Mouse (Mus musculus): ENCODE measurements around the gene Lrp4.
A peak's percentile ranks its signal among the peaks of the same experiment; 100 is the strongest.

The Lrp4 gene

GRCm38 (mm10) chr2:91492071-91492635 lies 34.8 kb downstream of the Lrp4 start:
- no peak for DNase-seq

- DNase-seq: no peak
Measured at GRCm38 (mm10) chr2:91493981-91494380, 36.7 kb downstream of the Lrp4 start.

- no peak for DNase-seq
Measured at GRCm38 (mm10) chr2:91498093-91498719, 40.9 kb downstream of the Lrp4 start.

- no peak for DNase-seq
Measured at GRCm38 (mm10) chr2:91508076-91508475, 50.8 kb downstream of the Lrp4 start.

GRCm38 (mm10) chr2:91517186-91517585 lies 59.9 kb downstream of the Lrp4 start:
- DNase-seq: peak; percentile 68

- peak; percentile 97 for DNase-seq
Measured at GRCm38 (mm10) chr2:91526294-91527146, 69.2 kb downstream of the Lrp4 start, which contains the start of gene Ckap5. Gene Ckap5, plus strand, starts transcription at chr2:91526762.

- DNase-seq: no peak
Measured at GRCm38 (mm10) chr2:91527147-91527486, 69.8 kb downstream of the Lrp4 start.

- DNase-seq: peak; percentile 90
Measured at GRCm38 (mm10) chr2:91537588-91538205, 80.4 kb downstream of the Lrp4 start.

Data from retina, postnatal 1 day (tissue).